Mouse (Mus musculus) layer of hippocampus, postnatal 36 days (tissue): ENCODE measurements around the gene Dnajc12. TPM values are rescaled to one million over a fixed set of nuclear protein-coding genes. Genes with fewer than 3 reads are reported as not detected.
A peak's percentile ranks its signal among the peaks of the same experiment; 100 is the strongest.
"Not testable (repeated sequence)": the region's sequence is repeated elsewhere in the genome, so short reads cannot be mapped to it uniquely, and the experiment has no call there.

Experiments
- DNase-seq, 2 experiments: peaks; one replicate each; pipeline ENCODE4 v3.0.0; 2022
- total RNA-seq, 2 experiments: library from RNA; stranded (reverse); gene quantifications; 2 replicates each; pipeline ENCODE4 v1.2.3; 2021

Gene Dnajc12
- total RNA-seq = 10 to 100 TPM; 16.8 to 23.7 TPM

GRCm38 (mm10) chr10:63382372-63383279 is at the start of gene Dnajc12:
Gene Dnajc12, plus strand, starts transcription at chr10:63382443.
- DNase-seq = peak; percentile 66 to 71

- no peak for DNase-seq
These were observed 45.3 kb upstream of the Dnajc12 start for GRCm38 (mm10) chr10:63336901-63337300.

- no peak for DNase-seq
These were observed 44.9 kb upstream of the Dnajc12 start for GRCm38 (mm10) chr10:63337326-63337725.

GRCm38 (mm10) chr10:63337951-63338836 is 44.0 kb upstream of the Dnajc12 start:
- peak; percentile 33 to 49 for DNase-seq

GRCm38 (mm10) chr10:63338914-63339643 is 43.2 kb upstream of the Dnajc12 start:
- DNase-seq = peak; percentile 81 to 85

- DNase-seq = no peak
These were observed 40.9 kb upstream of the Dnajc12 start for GRCm38 (mm10) chr10:63341351-63341750.

GRCm38 (mm10) chr10:63344751-63345150 is 37.5 kb upstream of the Dnajc12 start:
- DNase-seq = no peak

GRCm38 (mm10) chr10:63348291-63348690 is 34.0 kb upstream of the Dnajc12 start:
- DNase-seq = no peak

- no peak for DNase-seq
These were observed 31.6 kb upstream of the Dnajc12 start for GRCm38 (mm10) chr10:63350666-63351065.

- DNase-seq = not testable (repeated sequence)
These were observed 31.1 kb upstream of the Dnajc12 start for GRCm38 (mm10) chr10:63351099-63351498.

- DNase-seq = no peak
These were observed 30.1 kb upstream of the Dnajc12 start for GRCm38 (mm10) chr10:63352111-63352510.

GRCm38 (mm10) chr10:63360502-63360901 is 21.7 kb upstream of the Dnajc12 start:
- no peak for DNase-seq

- DNase-seq = no peak
These were observed 16.3 kb upstream of the Dnajc12 start for GRCm38 (mm10) chr10:63365918-63366455.

- no peak for DNase-seq
These were observed 14.9 kb upstream of the Dnajc12 start for GRCm38 (mm10) chr10:63367386-63367785.

- no peak for DNase-seq
These were observed 14.2 kb upstream of the Dnajc12 start for GRCm38 (mm10) chr10:63368041-63368440.

GRCm38 (mm10) chr10:63376303-63376702 is 5.9 kb upstream of the Dnajc12 start:
- DNase-seq = no peak

- peak; percentile 21 to 22 for DNase-seq
These were observed 4.8 kb upstream of the Dnajc12 start for GRCm38 (mm10) chr10:63377468-63377867.

GRCm38 (mm10) chr10:63378948-63379680 is 3.1 kb upstream of the Dnajc12 start:
- no peak for DNase-seq

- no peak for DNase-seq
These were observed 554 bp upstream of the Dnajc12 start, which contains the start of gene Sirt1 for GRCm38 (mm10) chr10:63381498-63382280. Gene Sirt1, minus strand, starts transcription at chr10:63381704.

- not testable (repeated sequence) for DNase-seq
These were observed 3.7 kb downstream of the Dnajc12 start for GRCm38 (mm10) chr10:63385897-63386296.
